Mouse (Mus musculus) midbrain, embryonic 13.5 days (tissue): ENCODE measurements around the gene Zfp148. TPM values are rescaled to one million over a fixed set of nuclear protein-coding genes. Genes with fewer than 3 reads are reported as not detected.

Source experiments
- polyA plus RNA-seq: library from polyadenylated mRNA; unstranded; fragments of >200 nt; fragmentation: Nextera tagmentation; extraction: Ambion mirVana; gene quantifications from 2 replicates; pipeline ENCODE4 v1.2.1, GENCODE M21; 2015

Gene Zfp148
- polyA plus RNA-seq, 1 experiment from 2014 or later: 55.8 TPM

Other genes with a start within 250 kb of the Zfp148 start
- gene Osbpl11, start 195.8 kb upstream of the Zfp148 start, polyA plus RNA-seq: 16.8 and 19.8 TPM in 2 replicates
- gene Snx4, start 129.4 kb upstream of the Zfp148 start, polyA plus RNA-seq: 78.2 and 81.9 TPM in 2 replicates
- 0.50 and 0.63 TPM in 2 replicates for gene Slc12a8, start 136.5 kb downstream of the Zfp148 start, polyA plus RNA-seq